Comparison of ENCODE assay signal across 8 mouse cellular contexts in genomic region chr14:55762001-55762821, GRCm38 (mm10). TPM values are rescaled to one million over a fixed set of nuclear protein-coding genes. Genes with fewer than 3 reads are reported as not detected.
DNase-seq lines count a peak whose midpoint lies in the region; ATAC-seq and TF ChIP-seq lines count a peak whose summit lies in the region.

No protein-coding gene starts in this region.

- H3K4me2 ChIP-seq in lung, embryonic 14.5 days = peak overlapping the region; percentile 98
- peak overlapping the region; percentile 99 for H3K4me2 ChIP-seq in intestine, embryonic 14.5 days (ENCODE audit: low read length)
- peak overlapping the region; percentile 79 for H3K4me2 ChIP-seq in liver, embryonic 13.5 days
- peak overlapping the region; percentile 83 for H3K4me2 ChIP-seq in neural tube, embryonic 14.5 days (ENCODE audit: low read depth, low read length)

- ATAC-seq in lung, embryonic 14.5 days (ENCODE audit: insufficient read depth) = peak; percentile 80
- ATAC-seq in intestine, embryonic 14.5 days (replicated peaks; ENCODE audit: low FRiP score, low TSS enrichment, low read depth) = peak; percentile 54
- peak; percentile 18 for ATAC-seq in liver, embryonic 13.5 days (ENCODE audit: low read depth)
- peak; percentile 81 for ATAC-seq in neural tube, embryonic 14.5 days (ENCODE audit: low read depth)

- H3K9me3 ChIP-seq in lung, embryonic 14.5 days (ENCODE audit: low read depth, low read length) = no peaks in the 10 kb centered on the region
- no peaks in the 10 kb centered on the region for H3K9me3 ChIP-seq in intestine, embryonic 14.5 days (ENCODE audit: control insufficient read depth, low read length)
- no peaks in the 10 kb centered on the region for H3K9me3 ChIP-seq in liver, embryonic 13.5 days (replicated peaks)
- H3K9me3 ChIP-seq in neural tube, embryonic 14.5 days (ENCODE audit: control insufficient read depth, low read length) = no peaks in the 10 kb centered on the region

- H3K4me1 ChIP-seq in lung, embryonic 14.5 days (ENCODE audit: insufficient read depth) = 0 out of 2 replicates have a peak, but pooled peaks cover 5% of the 10 kb centered on the region
- peaks cover 5% of the 10 kb centered on the region; the same call in 1 of the 2 replicates for H3K4me1 ChIP-seq in cerebellum, adult 2 months (ENCODE audit: control insufficient read depth, insufficient read depth, low read length)
- no peaks in the 10 kb centered on the region; the same call in 1 of the 2 replicates for H3K4me1 ChIP-seq in intestine, embryonic 14.5 days (replicated peaks; ENCODE audit: control insufficient read depth, insufficient read depth, low read length)
- H3K4me1 ChIP-seq in liver, embryonic 13.5 days (replicated peaks) = peaks cover 61% of the 10 kb centered on the region
- peaks cover 7% of the 10 kb centered on the region; the same call in 1 of the 2 replicates for H3K4me1 ChIP-seq in neural tube, embryonic 14.5 days (ENCODE audit: control insufficient read depth, insufficient read depth, low read length)

- peak overlapping the region; percentile 58; the same call in 1 of the 2 replicates for H3K27ac ChIP-seq in lung, embryonic 14.5 days (ENCODE audit: low read depth)
- no peak overlapping the region for H3K27ac ChIP-seq in cerebellum, adult 2 months (ENCODE audit: insufficient read depth, low read length)
- H3K27ac ChIP-seq in intestine, embryonic 14.5 days (ENCODE audit: low read depth) = peak overlapping the region; percentile 33; the same call in 1 of the 2 replicates
- no peak overlapping the region; the same call in 1 of the 2 replicates for H3K27ac ChIP-seq in liver, embryonic 13.5 days
- H3K27ac ChIP-seq in neural tube, embryonic 14.5 days (ENCODE audit: low read depth, low read length) = peak overlapping the region; percentile 52

- H3K4me3 ChIP-seq in lung, embryonic 14.5 days (ENCODE audit: low read depth, low read length) = peak overlapping the region; percentile 53
- H3K4me3 ChIP-seq in cerebellum, adult 2 months (replicated peaks; ENCODE audit: insufficient read depth, low read depth, low read length) = peak overlapping the region; percentile 43
- H3K4me3 ChIP-seq in intestine, embryonic 14.5 days (ENCODE audit: low read depth, low read length) = peak overlapping the region; percentile 57
- H3K4me3 ChIP-seq in liver, embryonic 13.5 days (replicated peaks) = peak overlapping the region; percentile 58
- H3K4me3 ChIP-seq in neural tube, embryonic 14.5 days (ENCODE audit: low read depth, low read length) = peak overlapping the region; percentile 45

- peak; percentile 36 for TF ChIP-seq CTCF in lung, embryonic 14.5 days (IDR thresholded peaks at IDR 0.05; ENCODE audit: low read depth)
- peak; percentile 22; the same call in 1 of the 2 replicates for TF ChIP-seq CTCF in cerebellum, adult 2 months (IDR thresholded peaks at IDR 0.05; ENCODE audit: borderline replicate concordance, insufficient read depth, low read depth, low read length)

- TF ChIP-seq POLR2A in cerebellum, adult 2 months (IDR thresholded peaks at IDR 0.05; ENCODE audit: borderline replicate concordance, insufficient read depth, low read length) = no peak

- H3K27me3 ChIP-seq in lung, embryonic 14.5 days (ENCODE audit: insufficient read depth, low read length) = peaks cover 20% of the 10 kb centered on the region
- H3K27me3 ChIP-seq in cerebellum, adult 2 months (ENCODE audit: control insufficient read depth, insufficient read depth, low read length) = no peaks in the 10 kb centered on the region
- H3K27me3 ChIP-seq in intestine, embryonic 14.5 days (replicated peaks; ENCODE audit: control insufficient read depth, insufficient read depth, low read length) = peaks cover 11% of the 10 kb centered on the region
- H3K27me3 ChIP-seq in liver, embryonic 13.5 days = peaks cover 60% of the 10 kb centered on the region
- peaks cover 25% of the 10 kb centered on the region for H3K27me3 ChIP-seq in neural tube, embryonic 14.5 days (ENCODE audit: control insufficient read depth, insufficient read depth, low read length)

- WGBS in lung, embryonic 14.5 days = under 1% methylated on average over 77 of the region's 77 CpGs
- 2% methylated on average over 77 of the region's 77 CpGs for WGBS in cerebellum, adult 2 months
- under 1% methylated on average over 77 of the region's 77 CpGs for WGBS in intestine, embryonic 14.5 days
- 3% methylated on average over 77 of the region's 77 CpGs for WGBS in liver, embryonic 13.5 days (ENCODE audit: insufficient replicate concordance)
- WGBS in neural tube, embryonic 14.5 days = under 1% methylated on average over 77 of the region's 77 CpGs

- H3K36me3 ChIP-seq in lung, embryonic 14.5 days (ENCODE audit: insufficient read depth) = no peaks in the 10 kb centered on the region
- no peaks in the 10 kb centered on the region for H3K36me3 ChIP-seq in intestine, embryonic 14.5 days (ENCODE audit: control insufficient read depth, insufficient read depth, low read length)
- H3K36me3 ChIP-seq in liver, embryonic 13.5 days = no peaks in the 10 kb centered on the region
- no peaks in the 10 kb centered on the region for H3K36me3 ChIP-seq in neural tube, embryonic 14.5 days (ENCODE audit: control insufficient read depth, insufficient read depth, low read length)

- peak overlapping the region; percentile 65 for H3K9ac ChIP-seq in lung, embryonic 14.5 days
- H3K9ac ChIP-seq in intestine, embryonic 14.5 days (ENCODE audit: low read length) = peak overlapping the region; percentile 69
- peak overlapping the region; percentile 71 for H3K9ac ChIP-seq in liver, embryonic 13.5 days
- peak overlapping the region; percentile 68 for H3K9ac ChIP-seq in neural tube, embryonic 14.5 days (replicated peaks; ENCODE audit: low read depth, low read length)

- peak; percentile 83 for DNase-seq in lung, embryonic 14.5 days
- no peak for DNase-seq in lung, adult 18-20 months
- DNase-seq in cerebellum, adult 2 months = peak; percentile 46 to 57
- peak; percentile 29 for DNase-seq in gastrocnemius, adult 18-20 months (ENCODE audit: low spot score)
- DNase-seq in intestine, embryonic 14.5 days (ENCODE audit: low spot score) = peak; percentile 87
- no peak for DNase-seq in liver, embryonic 13.5 days
- no peak for DNase-seq in adipocyte (ENCODE audit: low spot score)

RNA-seq across cellular contexts. Expression of gene Ltb4r2, which starts 1.0 kb away (rescaled TPM):
- 0.19 and 0.70 TPM in 2 replicates for polyA plus RNA-seq in lung, embryonic 14.5 days (2014; fragmentation: Nextera tagmentation; extraction: Ambion mirVana)
- polyA plus RNA-seq in cerebellum, adult 2 months (2012; rRNA removed) = 0.07 and 0.08 TPM in 2 replicates
- not detected for total RNA-seq in gastrocnemius, adult 18-20 months (2021)
- polyA plus RNA-seq in intestine, embryonic 14.5 days (2014; fragmentation: Nextera tagmentation; extraction: Ambion mirVana) = 0.08 and 0.65 TPM in 2 replicates
- polyA plus RNA-seq in liver, embryonic 13.5 days (2015; fragmentation: Nextera tagmentation; extraction: Ambion mirVana) = 0.92 and 1.3 TPM in 2 replicates
- polyA plus RNA-seq in neural tube, embryonic 14.5 days (2014; fragmentation: Nextera tagmentation; extraction: Ambion mirVana) = 0.27 and 0.59 TPM in 2 replicates

RNA-seq across cellular contexts. Expression of gene Ltb4r1, which starts 3.6 kb away (rescaled TPM):
- 0.31 and 0.64 TPM in 2 replicates for polyA plus RNA-seq in lung, embryonic 14.5 days (2014; fragmentation: Nextera tagmentation; extraction: Ambion mirVana)
- polyA plus RNA-seq in cerebellum, adult 2 months (2012; rRNA removed) = 0.33 and 0.36 TPM in 2 replicates
- under 1 TPM; 0.16 to 0.17 TPM for total RNA-seq in gastrocnemius, adult 18-20 months (2021)
- polyA plus RNA-seq in intestine, embryonic 14.5 days (2014; fragmentation: Nextera tagmentation; extraction: Ambion mirVana) = 0.30 and 0.38 TPM in 2 replicates
- 4.4 and 4.6 TPM in 2 replicates for polyA plus RNA-seq in liver, embryonic 13.5 days (2015; fragmentation: Nextera tagmentation; extraction: Ambion mirVana)
- 0.19 and 0.24 TPM in 2 replicates for polyA plus RNA-seq in neural tube, embryonic 14.5 days (2014; fragmentation: Nextera tagmentation; extraction: Ambion mirVana)

RNA-seq across cellular contexts. Expression of gene Cideb, which starts 4.0 kb away (rescaled TPM):
- polyA plus RNA-seq in lung, embryonic 14.5 days (2014; fragmentation: Nextera tagmentation; extraction: Ambion mirVana) = 0.36 and 0.38 TPM in 2 replicates
- 10.5 and 15.2 TPM in 2 replicates for polyA plus RNA-seq in cerebellum, adult 2 months (2012; rRNA removed)
- total RNA-seq in gastrocnemius, adult 18-20 months (2021) = not detected
- 5.4 and 8.1 TPM in 2 replicates for polyA plus RNA-seq in intestine, embryonic 14.5 days (2014; fragmentation: Nextera tagmentation; extraction: Ambion mirVana)
- polyA plus RNA-seq in liver, embryonic 13.5 days (2015; fragmentation: Nextera tagmentation; extraction: Ambion mirVana) = 21.1 and 21.3 TPM in 2 replicates
- polyA plus RNA-seq in neural tube, embryonic 14.5 days (2014; fragmentation: Nextera tagmentation; extraction: Ambion mirVana) = not detected in 2 replicates

RNA-seq across cellular contexts. Expression of gene Nop9, which starts 16.7 kb away (rescaled TPM):
- polyA plus RNA-seq in lung, embryonic 14.5 days (2014; fragmentation: Nextera tagmentation; extraction: Ambion mirVana) = 48.7 and 50.6 TPM in 2 replicates
- 10.7 and 10.8 TPM in 2 replicates for polyA plus RNA-seq in cerebellum, adult 2 months (2012; rRNA removed)
- total RNA-seq in gastrocnemius, adult 18-20 months (2021) = 1 to 10 TPM; 9.0 to 9.4 TPM
- polyA plus RNA-seq in intestine, embryonic 14.5 days (2014; fragmentation: Nextera tagmentation; extraction: Ambion mirVana) = 42.8 and 45.0 TPM in 2 replicates
- polyA plus RNA-seq in liver, embryonic 13.5 days (2015; fragmentation: Nextera tagmentation; extraction: Ambion mirVana) = 41.9 and 42.8 TPM in 2 replicates
- polyA plus RNA-seq in neural tube, embryonic 14.5 days (2014; fragmentation: Nextera tagmentation; extraction: Ambion mirVana) = 27.4 and 30.1 TPM in 2 replicates

RNA-seq across cellular contexts. Expression of gene Dhrs1, which starts 16.7 kb away (rescaled TPM):
- polyA plus RNA-seq in lung, embryonic 14.5 days (2014; fragmentation: Nextera tagmentation; extraction: Ambion mirVana) = 76.7 and 79.9 TPM in 2 replicates
- 113 and 122 TPM in 2 replicates for polyA plus RNA-seq in cerebellum, adult 2 months (2012; rRNA removed)
- total RNA-seq in gastrocnemius, adult 18-20 months (2021) = 10 to 100 TPM; 29.5 to 32.1 TPM
- polyA plus RNA-seq in intestine, embryonic 14.5 days (2014; fragmentation: Nextera tagmentation; extraction: Ambion mirVana) = 81.9 and 84.3 TPM in 2 replicates
- polyA plus RNA-seq in liver, embryonic 13.5 days (2015; fragmentation: Nextera tagmentation; extraction: Ambion mirVana) = 36.1 and 36.4 TPM in 2 replicates
- 73.6 and 75.5 TPM in 2 replicates for polyA plus RNA-seq in neural tube, embryonic 14.5 days (2014; fragmentation: Nextera tagmentation; extraction: Ambion mirVana)

Comparison
In these comparisons a context has a peak if more than half of its experiments do, and no peak if none do; other contexts are left out.
1. DNase-seq: peak in lung, embryonic 14.5 days (single experiment), cerebellum, adult 2 months (2 of 2), gastrocnemius, adult 18-20 months (single experiment) and intestine, embryonic 14.5 days (single experiment); none in lung, adult 18-20 months (0 of 2), liver, embryonic 13.5 days (single experiment) and adipocyte (single experiment).
2. ATAC-seq: peak in every context shown above with its lines; median percentile 81 in neural tube, embryonic 14.5 days; 80 in lung, embryonic 14.5 days; 54 in intestine, embryonic 14.5 days; 18 in liver, embryonic 13.5 days.
3. H3K27ac ChIP-seq: peak in lung, embryonic 14.5 days (single experiment), intestine, embryonic 14.5 days (single experiment) and neural tube, embryonic 14.5 days (single experiment); none in cerebellum, adult 2 months (single experiment) and liver, embryonic 13.5 days (single experiment).
4. Peak in every context shown above with its lines, with median percentiles within 50 percentile points of each other: H3K4me2 ChIP-seq, H3K4me3 ChIP-seq and H3K9ac ChIP-seq.